Mouse (Mus musculus) myocyte (in vitro differentiated cells): ENCODE measurements at regions not wholly inside any gene's neighbourhood (a gene's known extent, or its start where the extent isn't known, plus 50 kb on each side); places are given as distances from the start of the nearest gene placed in this dataset.
A peak's percentile ranks its signal among the peaks of the same experiment; 100 is the strongest.

Experiments used
- H3K27me3 ChIP-seq: one replicate; pipeline ENCODE4 v1.6.1; 2011; ENCODE audit not compliant: control insufficient read depth, insufficient read depth, insufficient read length
- H3K36me3 ChIP-seq: one replicate; pipeline ENCODE4 v1.6.1; 2011; ENCODE audit not compliant: control insufficient read depth, insufficient read depth
- H3K4me2 ChIP-seq: one replicate; pipeline ENCODE4 v1.6.1; 2011; ENCODE audit warnings: low read depth, control low read depth
- H3K4me3 ChIP-seq: one replicate; pipeline ENCODE4 v1.5.1; 2011; ENCODE audit warnings: mild to moderate bottlenecking, control low read depth, moderate library complexity
- H3K79me2 ChIP-seq: one replicate; pipeline ENCODE4 v1.6.1; 2011; ENCODE audit not compliant: control insufficient read depth, insufficient read depth
- H3ac ChIP-seq: one replicate; pipeline ENCODE4 v1.6.1; 2011; ENCODE audit not compliant: control insufficient read depth, insufficient read length
- CEBPB ChIP-seq: IDR thresholded peaks from 2 replicates; pipeline ENCODE4 v1.6.1; 2011; ENCODE audit warnings: mild to moderate bottlenecking, moderate library complexity; ENCODE audit not compliant: poor library complexity, insufficient read depth, severe bottlenecking
- E2F4 ChIP-seq: IDR thresholded peaks from one replicate; pipeline ENCODE4 v1.6.1; 2011; ENCODE audit warnings: mild to moderate bottlenecking, control low read depth, moderate library complexity; ENCODE audit not compliant: insufficient read depth
- MAX ChIP-seq: IDR thresholded peaks from one replicate; pipeline ENCODE4 v1.6.1; 2011; ENCODE audit warnings: low read depth, mild to moderate bottlenecking, control low read depth
- MYOD1 ChIP-seq, 3 experiments: IDR thresholded peaks; one replicate each; pipeline ENCODE4 v1.6.1; 2011; ENCODE audit warnings: control low read depth in 2 of 3, low read depth in 2 of 3, mild to moderate bottlenecking in 2 of 3, moderate library complexity in 1 of 3; ENCODE audit not compliant: insufficient read length in 2 of 3, control insufficient read depth in 1 of 3
- MYOG ChIP-seq, 3 experiments: IDR thresholded peaks; one replicate each; pipeline ENCODE4 v1.6.1; 2011; ENCODE audit warnings: control low read depth in 2 of 3, low read depth in 2 of 3, mild to moderate bottlenecking in 2 of 3; ENCODE audit not compliant: insufficient read length in 2 of 3, control insufficient read depth in 1 of 3, insufficient read depth in 1 of 3
- POLR2A ChIP-seq: IDR thresholded peaks from one replicate; pipeline ENCODE4 v1.6.1; 2011; ENCODE audit warnings: low read depth, mild to moderate bottlenecking, control low read depth, moderate library complexity; ENCODE audit not compliant: insufficient read length
- POLR2AphosphoS2 ChIP-seq: IDR thresholded peaks from one replicate; pipeline ENCODE4 v1.6.1; 2011; ENCODE audit warnings: low read depth, control low read depth; ENCODE audit not compliant: insufficient read length
- REST ChIP-seq: IDR thresholded peaks from one replicate; pipeline ENCODE4 v1.6.1; 2011; ENCODE audit warnings: mild to moderate bottlenecking, control low read depth, moderate library complexity; ENCODE audit not compliant: insufficient read depth, insufficient read length
- SRF ChIP-seq: IDR thresholded peaks from one replicate; pipeline ENCODE4 v1.6.1; 2011; ENCODE audit warnings: low read depth; ENCODE audit not compliant: control insufficient read depth, insufficient read length
- TCF12 ChIP-seq: IDR thresholded peaks from one replicate; pipeline ENCODE4 v1.6.1; 2011; ENCODE audit warnings: mild to moderate bottlenecking, control low read depth; ENCODE audit not compliant: poor library complexity, insufficient read depth, severe bottlenecking
- TCF3 ChIP-seq: IDR thresholded peaks from one replicate; pipeline ENCODE4 v1.6.1; 2011; ENCODE audit warnings: low read depth, control low read depth; ENCODE audit not compliant: insufficient read length
- USF1 ChIP-seq: IDR thresholded peaks from one replicate; pipeline ENCODE4 v1.6.1; 2011; ENCODE audit warnings: low read depth, mild to moderate bottlenecking, control low read depth, moderate library complexity

DNA sequence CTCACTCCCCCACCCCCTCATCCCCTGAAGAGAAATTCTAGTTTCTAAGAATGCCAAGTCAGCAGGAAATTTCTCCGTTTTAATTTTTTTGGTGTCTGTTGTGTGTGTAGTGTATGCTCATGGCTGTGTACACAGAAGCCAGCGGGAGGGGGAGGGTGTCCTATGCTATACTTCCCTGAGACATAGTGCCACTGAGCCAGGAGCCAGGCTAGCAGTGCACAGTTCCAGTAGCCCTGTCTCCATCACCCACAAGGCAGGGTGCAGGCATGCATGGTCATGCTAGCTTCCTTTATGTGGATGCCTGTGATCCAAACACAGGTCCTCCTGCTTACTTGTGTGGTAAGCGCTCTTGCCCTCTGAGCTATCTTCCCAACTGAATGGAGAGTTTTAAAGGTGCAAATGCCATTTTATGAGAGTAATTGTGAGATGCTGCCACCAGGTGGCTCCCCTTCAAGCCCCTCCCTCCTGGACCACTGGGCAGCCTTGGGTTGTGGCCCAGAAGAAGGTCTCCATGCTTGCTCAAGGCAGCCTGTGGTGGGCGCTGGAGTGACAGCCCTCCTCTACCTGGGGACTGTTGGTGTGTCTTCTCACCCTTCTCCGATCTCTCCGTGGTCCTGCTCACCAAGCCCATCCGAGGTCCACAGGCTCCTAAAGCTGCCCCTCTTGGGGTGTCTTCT, 76.8 kb downstream of the Inhbb start:
- no peaks in the 10 kb centered on the region for H3K27me3 ChIP-seq
- H3ac ChIP-seq: no peak overlapping the region
- H3K4me3 ChIP-seq: no peak overlapping the region
- no peaks in the 10 kb centered on the region for H3K36me3 ChIP-seq
- H3K4me2 ChIP-seq: no peak overlapping the region
- TF ChIP-seq E2F4 (no peak), TCF3 (no peak), REST (no peak), MYOD1 (IDR thresholded peaks at IDR 0.05; ENCODE audit: control insufficient read depth in 1 of 3, insufficient read length in 2 of 3, low read depth in 2 of 3) (no peak), USF1 (no peak), TCF12 (no peak), MAX (no peak), MYOG (IDR thresholded peaks at IDR 0.05; ENCODE audit: control insufficient read depth in 1 of 3, insufficient read depth in 1 of 3, insufficient read length in 2 of 3, low read depth in 2 of 3) (no peak), CEBPB (no peak), SRF (no peak), POLR2A (no peak)
- no peaks in the 10 kb centered on the region for H3K79me2 ChIP-seq

DNA sequence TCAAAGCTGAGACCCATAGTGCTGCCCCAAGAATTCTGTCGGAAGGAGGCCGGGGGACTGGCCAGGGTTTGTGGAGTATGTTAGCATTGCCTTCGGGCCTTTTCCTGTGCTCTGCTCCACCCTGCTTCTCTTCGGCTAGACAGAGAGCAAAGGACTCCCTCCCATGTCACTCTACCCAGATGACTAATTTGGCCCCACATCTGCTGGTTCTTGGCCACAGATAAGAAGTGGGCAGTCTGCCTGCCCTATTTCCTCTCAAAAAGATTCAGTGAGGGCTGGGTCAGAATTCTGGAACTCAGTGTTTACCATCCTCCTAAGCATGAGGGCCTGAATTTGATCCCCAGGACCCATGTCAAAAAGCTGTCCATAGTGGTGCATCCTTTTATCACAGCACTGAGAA, 78.0 kb downstream of the Inhbb start:
- Histone ChIP-seq H3K4me3 (no peak overlapping the region), H3K27me3 (no peaks in the 10 kb centered on the region), H3K79me2 (no peaks in the 10 kb centered on the region), H3ac (no peak overlapping the region), H3K4me2 (peak overlapping the region; percentile 49), H3K36me3 (no peaks in the 10 kb centered on the region)
- peak in 1 of 3 experiments; percentile 11 for TF ChIP-seq MYOD1 (IDR thresholded peaks at IDR 0.05; ENCODE audit: control insufficient read depth in 1 of 3, insufficient read length in 2 of 3, low read depth in 2 of 3)
- no peak for TF ChIP-seq MYOG (IDR thresholded peaks at IDR 0.05; ENCODE audit: control insufficient read depth in 1 of 3, insufficient read depth in 1 of 3, insufficient read length in 2 of 3, low read depth in 2 of 3)
- no peak for TF ChIP-seq SRF
- TF ChIP-seq E2F4: no peak
- no peak for TF ChIP-seq TCF3
- TF ChIP-seq POLR2A: no peak
- no peak for TF ChIP-seq USF1
- no peak for TF ChIP-seq CEBPB

DNA sequence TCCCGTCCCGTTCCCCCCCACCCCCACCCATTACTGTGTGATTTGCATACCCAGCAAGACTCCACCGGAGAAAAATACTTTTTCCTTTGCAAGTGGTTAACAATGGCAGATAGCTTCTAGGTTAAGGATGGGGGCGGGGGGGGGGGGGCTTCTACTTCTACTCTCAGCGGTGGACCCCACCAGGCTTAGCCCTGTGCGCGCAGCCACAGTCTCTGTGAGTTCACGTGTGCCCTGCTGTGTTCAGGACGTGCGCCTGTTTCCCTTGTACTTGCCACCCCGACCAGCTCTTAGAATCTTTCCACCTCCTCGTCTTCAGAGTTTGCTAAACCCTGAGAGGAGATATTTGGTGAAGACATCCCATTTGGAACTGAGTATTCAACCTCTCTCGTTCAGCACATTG, 86.9 kb downstream of the Inhbb start:
- Histone ChIP-seq H3K4me2 (no peak overlapping the region), H3K4me3 (no peak overlapping the region), H3K79me2 (no peaks in the 10 kb centered on the region), H3ac (no peak overlapping the region), H3K36me3 (no peaks in the 10 kb centered on the region), H3K27me3 (no peaks in the 10 kb centered on the region)
- no peak for TF ChIP-seq CEBPB
- TF ChIP-seq E2F4: no peak
- no peak for TF ChIP-seq MAX
- TF ChIP-seq POLR2A: no peak
- no peak for TF ChIP-seq MYOG (IDR thresholded peaks at IDR 0.05; ENCODE audit: control insufficient read depth in 1 of 3, insufficient read depth in 1 of 3, insufficient read length in 2 of 3, low read depth in 2 of 3)
- no peak for TF ChIP-seq POLR2AphosphoS2
- no peak for TF ChIP-seq TCF12
- TF ChIP-seq REST: no peak
- TF ChIP-seq USF1: no peak
- TF ChIP-seq MYOD1 (IDR thresholded peaks at IDR 0.05; ENCODE audit: control insufficient read depth in 1 of 3, insufficient read length in 2 of 3, low read depth in 2 of 3): no peak
- no peak for TF ChIP-seq SRF
- TF ChIP-seq TCF3: no peak

DNA sequence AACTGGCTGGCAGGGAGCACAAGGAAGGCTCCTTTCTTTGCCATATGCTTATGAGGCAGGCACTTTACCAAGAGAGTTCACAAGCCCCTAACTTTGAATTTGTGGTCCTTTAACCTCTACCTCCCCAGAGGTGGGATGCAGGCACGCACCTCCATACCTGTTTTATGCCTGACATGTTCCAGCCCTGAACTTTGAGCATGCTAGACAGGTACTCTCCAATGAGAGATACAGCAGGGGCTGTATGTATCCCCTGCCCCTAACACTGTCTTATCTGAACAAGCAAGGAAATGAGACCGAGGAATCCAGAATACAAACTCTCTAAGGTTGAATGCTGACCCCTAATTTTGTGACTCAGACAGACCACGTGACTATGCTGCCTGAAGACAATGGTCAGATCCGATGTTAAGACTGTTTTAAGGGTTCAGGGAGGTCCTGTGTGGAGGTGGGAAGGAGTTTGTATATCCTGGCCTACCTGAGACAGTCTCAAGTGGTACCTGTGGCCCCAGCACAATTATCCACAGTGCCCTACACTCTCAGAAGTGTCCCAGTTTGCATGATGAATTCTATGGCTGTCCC, 91.2 kb downstream of the Inhbb start:
- H3K4me2 ChIP-seq: no peak overlapping the region
- H3K27me3 ChIP-seq: no peaks in the 10 kb centered on the region
- H3K36me3 ChIP-seq: no peaks in the 10 kb centered on the region
- H3K79me2 ChIP-seq: no peaks in the 10 kb centered on the region
- TF ChIP-seq USF1 (peak; percentile 56), TCF12 (no peak), TCF3 (no peak)
- H3K4me3 ChIP-seq: no peak overlapping the region
- H3ac ChIP-seq: no peak overlapping the region

DNA sequence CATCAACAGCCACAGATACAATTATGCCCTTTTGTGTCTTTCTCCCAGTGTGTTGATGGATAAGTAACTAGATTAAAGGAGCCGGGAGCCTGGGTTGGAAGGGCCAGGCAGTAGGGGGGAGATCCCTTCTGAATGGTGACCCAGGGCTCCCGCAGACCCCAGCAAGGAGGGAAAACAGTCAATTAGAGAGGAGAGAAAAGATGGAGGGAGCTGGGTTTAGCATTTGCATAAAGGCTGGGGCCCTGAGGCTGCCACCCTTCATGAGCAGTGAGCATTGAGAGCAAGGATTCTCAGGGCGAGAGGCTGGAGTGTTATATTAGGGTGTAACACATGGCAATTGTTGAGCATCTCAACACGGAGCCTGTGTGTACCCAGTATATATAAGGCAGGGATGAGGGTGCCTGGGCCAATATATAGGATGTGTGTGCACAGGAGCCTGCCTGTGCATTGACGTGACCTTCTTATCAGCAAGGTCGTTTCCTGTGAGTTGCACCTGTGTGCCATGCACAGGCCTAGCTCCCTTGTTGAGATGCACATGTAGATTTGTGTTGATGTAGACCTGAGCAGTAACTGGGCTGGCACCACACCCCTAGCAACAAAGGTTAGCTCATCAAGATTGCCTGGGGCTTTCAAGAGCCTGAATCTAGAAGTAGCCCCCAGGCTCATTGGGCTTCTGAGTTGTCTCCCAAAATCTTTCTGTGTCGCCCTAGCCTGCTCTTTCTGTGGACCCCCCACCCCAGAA, 92.2 kb downstream of the Inhbb start:
- Histone ChIP-seq H3K79me2 (no peaks in the 10 kb centered on the region), H3ac (no peak overlapping the region), H3K27me3 (no peaks in the 10 kb centered on the region), H3K4me2 (no peak overlapping the region), H3K4me3 (no peak overlapping the region), H3K36me3 (no peaks in the 10 kb centered on the region)
- no peak for TF ChIP-seq MYOG (IDR thresholded peaks at IDR 0.05; ENCODE audit: control insufficient read depth in 1 of 3, insufficient read depth in 1 of 3, insufficient read length in 2 of 3, low read depth in 2 of 3)
- TF ChIP-seq POLR2AphosphoS2: no peak
- TF ChIP-seq REST: no peak
- no peak for TF ChIP-seq TCF12
- no peak for TF ChIP-seq E2F4
- no peak for TF ChIP-seq MYOD1 (IDR thresholded peaks at IDR 0.05; ENCODE audit: control insufficient read depth in 1 of 3, insufficient read length in 2 of 3, low read depth in 2 of 3)
- TF ChIP-seq POLR2A: no peak
- TF ChIP-seq TCF3: no peak
- no peak for TF ChIP-seq SRF
- no peak for TF ChIP-seq CEBPB
- TF ChIP-seq MAX: no peak
- no peak for TF ChIP-seq USF1
